Mouse (Mus musculus): ENCODE data around the gene Slc2a3. TPM values are rescaled to one million over a fixed set of nuclear protein-coding genes. Genes with fewer than 3 reads are reported as not detected.
"Not testable (repeated sequence)": the region's sequence is repeated elsewhere in the genome, so short reads cannot be mapped to it uniquely, and the experiment has no call there.

Slc2a3 gene
- polyA plus RNA-seq, 2 experiments, result 46.5 to 71.6 TPM

- TF ChIP-seq POLR2A (IDR thresholded peaks at IDR 0.05; ENCODE audit: borderline replicate concordance, extremely low read depth, insufficient read depth, insufficient read length), result no peak
- 61% methylated on average over 7 of the region's 7 CpGs for WGBS
- Histone ChIP-seq H3K27ac (replicated peaks; ENCODE audit: low read depth, low read length) (no peak overlapping the region), H3K36me3 (ENCODE audit: control insufficient read depth, insufficient read depth, low read length) (no peaks in the 10 kb centered on the region), H3K9me3 (ENCODE audit: control insufficient read depth, low read length) (no peaks in the 10 kb centered on the region), H3K9ac (ENCODE audit: low read depth, low read length, severe bottlenecking) (no peak overlapping the region), H3K4me3 (replicated peaks; ENCODE audit: low read length) (no peak overlapping the region), H3K27me3 (ENCODE audit: control insufficient read depth, insufficient read depth, low read length) (no peaks in the 10 kb centered on the region), H3K4me2 (replicated peaks; ENCODE audit: low read depth, low read length, severe bottlenecking) (no peak overlapping the region), H3K4me1 (ENCODE audit: control insufficient read depth, insufficient read depth, low read length) (no peaks in the 10 kb centered on the region; the same call in 1 of the 2 replicates)
- DNase-seq (ENCODE audit: low spot score) (no peak), ATAC-seq (ENCODE audit: low FRiP score, low read depth) (no peak)
Measured at GRCm38 (mm10) chr6:122714707-122715365, 86.6 kb downstream of the Slc2a3 start.

GRCm38 (mm10) chr6:122713116-122713515, 88.3 kb downstream of the Slc2a3 start:
- H3K27me3 ChIP-seq (ENCODE audit: control insufficient read depth, insufficient read depth, low read length); DNase-seq (ENCODE audit: low spot score); ATAC-seq (ENCODE audit: low FRiP score, low read depth); H3K4me1 ChIP-seq (ENCODE audit: control insufficient read depth, insufficient read depth, low read length); H3K9me3 ChIP-seq (ENCODE audit: control insufficient read depth, low read length); H3K4me3 ChIP-seq (replicated peaks; ENCODE audit: low read length); H3K4me2 ChIP-seq (replicated peaks; ENCODE audit: low read depth, low read length, severe bottlenecking); H3K36me3 ChIP-seq (ENCODE audit: control insufficient read depth, insufficient read depth, low read length); H3K9ac ChIP-seq (ENCODE audit: low read depth, low read length, severe bottlenecking); H3K27ac ChIP-seq (replicated peaks; ENCODE audit: low read depth, low read length): not testable (repeated sequence)
- WGBS, result 79% methylated on average over 7 of the region's 7 CpGs

GRCm38 (mm10) chr6:122711455-122711854, 90.0 kb downstream of the Slc2a3 start:
- H3K4me1 ChIP-seq (ENCODE audit: control insufficient read depth, insufficient read depth, low read length), result no peaks in the 10 kb centered on the region; the same call in 1 of the 2 replicates
- peaks cover 16% of the 10 kb centered on the region; the same call in 1 of the 2 replicates for H3K27me3 ChIP-seq (ENCODE audit: control insufficient read depth, insufficient read depth, low read length)
- ATAC-seq (ENCODE audit: low FRiP score, low read depth), result no peak
- H3K4me3 ChIP-seq (replicated peaks; ENCODE audit: low read length), result no peak overlapping the region
- 84% methylated on average over 2 of the region's 2 CpGs for WGBS
- DNase-seq (ENCODE audit: low spot score), result no peak
- H3K36me3 ChIP-seq (ENCODE audit: control insufficient read depth, insufficient read depth, low read length), result no peaks in the 10 kb centered on the region
- no peak overlapping the region for H3K4me2 ChIP-seq (replicated peaks; ENCODE audit: low read depth, low read length, severe bottlenecking)
- no peak overlapping the region for H3K9ac ChIP-seq (ENCODE audit: low read depth, low read length, severe bottlenecking)
- H3K27ac ChIP-seq (replicated peaks; ENCODE audit: low read depth, low read length), result no peak overlapping the region
- no peak for TF ChIP-seq POLR2A (IDR thresholded peaks at IDR 0.05; ENCODE audit: borderline replicate concordance, extremely low read depth, insufficient read depth, insufficient read length)
- H3K9me3 ChIP-seq (ENCODE audit: control insufficient read depth, low read length), result no peaks in the 10 kb centered on the region

GRCm38 (mm10) chr6:122708826-122709225, 92.6 kb downstream of the Slc2a3 start:
- Histone ChIP-seq H3K4me1 (ENCODE audit: control insufficient read depth, insufficient read depth, low read length) (no peaks in the 10 kb centered on the region), H3K36me3 (ENCODE audit: control insufficient read depth, insufficient read depth, low read length) (no peaks in the 10 kb centered on the region), H3K4me2 (replicated peaks; ENCODE audit: low read depth, low read length, severe bottlenecking) (no peak overlapping the region), H3K27me3 (ENCODE audit: control insufficient read depth, insufficient read depth, low read length) (peaks cover 17% of the 10 kb centered on the region; the same call in 1 of the 2 replicates), H3K27ac (replicated peaks; ENCODE audit: low read depth, low read length) (no peak overlapping the region), H3K4me3 (replicated peaks; ENCODE audit: low read length) (no peak overlapping the region), H3K9ac (ENCODE audit: low read depth, low read length, severe bottlenecking) (no peak overlapping the region), H3K9me3 (ENCODE audit: control insufficient read depth, low read length) (no peaks in the 10 kb centered on the region)
- no peak for DNase-seq (ENCODE audit: low spot score)
- no peak for ATAC-seq (ENCODE audit: low FRiP score, low read depth)
- WGBS, result 67% methylated on average over 4 of the region's 4 CpGs
- no peak for TF ChIP-seq POLR2A (IDR thresholded peaks at IDR 0.05; ENCODE audit: borderline replicate concordance, extremely low read depth, insufficient read depth, insufficient read length)

GRCm38 (mm10) chr6:122707036-122707800, 94.2 kb downstream of the Slc2a3 start, which contains the start of gene Nanog:
Gene Nanog (plus strand): TSS chr6:122707489.
- H3K9ac ChIP-seq (ENCODE audit: low read depth, low read length, severe bottlenecking), result no peak within 1 kb of the TSS
- no peak for DNase-seq (ENCODE audit: low spot score)
- ATAC-seq (ENCODE audit: low FRiP score, low read depth), result no peak

More at GRCm38 (mm10) chr6:122707036-122707800, 94.2 kb downstream of the Slc2a3 start, which contains the start of gene Nanog:
- H3K27ac ChIP-seq (replicated peaks; ENCODE audit: low read depth, low read length), result no peak within 1 kb of the TSS
- H3K36me3 ChIP-seq (ENCODE audit: control insufficient read depth, insufficient read depth, low read length), result no peaks in the 10 kb centered on the region
- H3K9me3 ChIP-seq (ENCODE audit: control insufficient read depth, low read length), result no peaks in the 10 kb centered on the region
- H3K27me3 ChIP-seq (ENCODE audit: control insufficient read depth, insufficient read depth, low read length), result peaks cover 17% of the 10 kb centered on the region; the same call in 1 of the 2 replicates
- H3K4me1 ChIP-seq (ENCODE audit: control insufficient read depth, insufficient read depth, low read length), result 0 out of 2 replicates have a peak, but pooled peaks cover 6% of the 10 kb centered on the region
- no peak within 1 kb of the TSS for H3K4me2 ChIP-seq (replicated peaks; ENCODE audit: low read depth, low read length, severe bottlenecking)
- no peak within 1 kb of the TSS for H3K4me3 ChIP-seq (replicated peaks; ENCODE audit: low read length)
- TF ChIP-seq POLR2A (IDR thresholded peaks at IDR 0.05; ENCODE audit: borderline replicate concordance, extremely low read depth, insufficient read depth, insufficient read length), result no peak
- 19% methylated on average over 12 of the region's 12 CpGs for WGBS
